Mouse (Mus musculus) ovary, postnatal 10 days (tissue): ENCODE data around the gene Spsb1.

Experiments used
- DNase-seq: peaks from one replicate; pipeline ENCODE4 v3.0.0; 2022; ENCODE audit warnings: low spot score

Gene Spsb1

DNA sequence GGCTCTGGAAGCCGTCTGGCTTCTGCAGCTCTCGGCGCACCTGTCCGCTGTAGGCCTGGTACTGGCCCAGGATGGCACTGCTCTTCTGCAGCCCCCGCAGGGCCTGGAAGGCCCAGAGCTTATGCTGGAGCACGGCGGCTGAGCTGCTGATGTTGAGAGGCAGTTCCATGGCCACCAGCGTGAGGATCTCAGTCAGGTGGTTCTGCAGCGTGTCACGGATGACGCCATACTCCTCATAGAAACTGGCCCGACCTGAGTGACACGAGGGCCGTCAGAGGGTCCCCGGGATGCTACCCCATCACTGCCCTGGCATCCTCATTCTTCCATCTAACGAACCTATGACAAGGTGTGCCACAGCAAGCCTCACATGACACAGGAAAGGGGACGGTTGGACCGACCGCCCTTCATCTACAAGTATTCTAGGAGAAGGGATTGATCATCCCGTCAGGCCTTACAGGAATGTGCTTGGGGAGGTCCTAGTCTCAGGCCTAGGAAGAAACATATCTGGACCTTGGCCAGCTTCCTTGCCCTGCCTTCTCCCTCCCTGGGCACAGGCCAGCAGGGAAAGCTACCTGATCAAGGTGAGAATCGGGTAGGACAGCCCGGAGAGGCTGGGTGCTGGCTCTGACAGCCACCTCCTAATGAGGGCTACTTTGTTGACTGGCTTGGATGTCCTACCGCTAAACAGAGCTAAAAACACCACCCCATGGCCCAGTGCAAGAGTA, 29.2 kb upstream of the Spsb1 start:
- DNase-seq: no peak

DNA sequence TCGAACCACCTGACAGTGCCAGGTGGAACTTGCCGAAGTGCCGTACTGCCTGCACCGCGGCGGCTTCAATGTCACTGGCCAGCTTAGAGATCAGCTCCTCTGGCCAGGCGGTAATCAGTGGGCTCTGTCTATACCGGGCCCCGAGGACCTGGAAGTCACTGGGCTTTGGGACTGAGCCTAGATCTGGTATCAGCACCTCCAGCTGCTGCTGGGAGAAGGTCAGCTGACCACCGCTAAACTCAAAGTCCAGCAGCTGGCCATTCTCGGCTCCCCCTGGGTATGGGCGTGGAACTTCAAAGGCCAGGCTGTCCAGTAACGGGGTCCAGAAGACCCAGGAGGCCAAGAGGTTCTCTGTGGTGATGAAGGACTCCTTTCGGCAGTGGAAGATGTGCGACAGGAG, 27.3 kb upstream of the Spsb1 start:
- DNase-seq: no peak

DNA sequence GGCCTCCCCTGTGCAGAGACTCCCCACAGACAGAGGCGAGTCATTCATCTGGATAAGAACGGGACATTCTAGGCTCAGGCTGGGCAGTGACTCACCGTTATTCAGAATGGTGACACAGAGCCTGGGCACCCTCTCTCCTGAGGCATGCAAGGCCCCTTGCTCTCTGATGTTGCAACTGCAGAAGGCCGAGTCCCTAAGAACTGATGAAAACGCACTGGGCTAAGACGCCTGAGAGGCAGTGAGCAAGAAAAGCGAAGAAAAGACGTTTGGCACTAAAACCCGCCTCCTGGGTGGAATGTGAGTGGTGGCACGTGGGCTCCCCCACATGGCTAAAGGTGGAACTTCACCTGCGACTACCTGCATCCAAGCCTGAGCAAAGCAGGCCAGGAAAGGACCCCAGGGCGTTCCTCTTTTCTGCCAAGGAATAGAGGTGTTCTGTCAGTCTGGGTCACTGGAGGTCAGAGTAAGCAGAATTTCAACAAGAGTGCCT, 25.0 kb upstream of the Spsb1 start:
- DNase-seq: peak; percentile 58

DNA sequence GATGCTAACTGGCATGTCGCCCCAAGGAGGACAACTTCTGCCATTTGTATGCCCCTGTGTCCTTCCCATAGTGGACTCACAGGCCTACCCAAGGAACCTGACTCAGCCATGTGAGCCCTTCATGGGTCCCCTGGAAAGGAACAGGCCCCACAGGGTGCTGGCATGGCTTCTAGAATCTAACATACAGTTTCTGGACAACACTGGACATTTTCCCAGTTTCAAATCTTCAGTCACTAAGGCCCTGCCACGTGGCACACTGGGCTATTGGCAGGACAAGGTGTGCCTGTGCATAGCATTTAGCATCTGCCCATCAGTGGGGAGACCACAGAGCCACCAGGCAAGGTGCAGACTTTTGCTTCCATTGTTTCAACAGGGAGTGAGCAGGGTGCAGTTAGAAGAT, 24.0 kb upstream of the Spsb1 start:
- DNase-seq: no peak

DNA sequence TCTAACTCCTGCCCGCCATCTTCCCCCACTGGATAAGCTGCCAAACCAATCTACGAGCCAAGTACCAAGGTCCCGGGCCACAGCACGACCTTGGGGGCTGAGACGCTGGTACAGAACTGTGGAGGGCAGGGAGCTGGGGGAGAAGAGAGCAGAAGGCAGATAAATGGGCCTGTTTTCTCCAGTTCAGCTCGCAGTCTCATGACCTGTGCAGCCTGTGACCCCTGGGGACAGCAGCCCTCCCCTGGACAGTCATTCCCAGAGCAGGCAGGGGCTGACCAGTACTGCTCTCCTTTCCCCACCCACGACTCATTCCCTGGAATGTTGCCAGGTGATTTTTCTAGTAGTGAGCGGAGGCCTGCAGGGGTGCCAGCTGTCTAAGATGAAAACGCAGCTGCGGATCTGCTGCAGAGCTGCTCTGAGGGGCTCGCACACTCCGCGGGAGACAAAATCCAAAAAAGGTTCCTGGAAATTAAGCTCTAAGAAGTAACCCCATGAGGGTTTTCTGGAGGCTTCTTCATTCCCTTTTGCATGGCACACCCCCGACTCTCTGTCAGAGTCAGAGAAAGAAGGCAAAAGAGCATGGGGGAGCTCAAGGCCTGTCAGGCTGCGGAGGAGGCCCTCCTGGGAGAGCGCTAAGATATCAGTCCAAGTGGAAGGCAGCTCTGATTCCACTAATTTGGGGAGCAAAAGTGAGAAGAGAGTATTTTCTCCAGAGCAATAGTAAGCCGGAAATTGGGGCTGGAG, 23.1 kb upstream of the Spsb1 start:
- no peak for DNase-seq

DNA sequence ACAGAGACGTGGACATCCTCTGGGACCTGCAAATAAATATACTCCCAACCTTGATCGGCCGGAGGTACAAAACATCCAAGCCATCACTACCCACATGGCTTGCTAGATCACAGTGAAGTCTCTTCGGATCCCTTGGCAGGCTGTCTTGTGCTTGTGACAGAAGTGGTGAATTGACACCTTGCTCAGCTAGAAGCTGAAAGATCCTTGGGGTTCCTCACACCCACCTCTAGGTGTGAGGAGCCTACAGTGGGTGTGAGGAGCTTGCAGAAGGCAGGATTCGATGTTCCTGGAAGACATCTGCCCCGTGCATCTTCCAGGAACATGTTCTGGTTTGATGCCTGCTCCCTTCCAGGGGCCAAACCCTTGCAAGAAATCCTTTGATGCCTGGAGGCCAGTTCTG, 22.3 kb upstream of the Spsb1 start:
- no peak for DNase-seq

DNA sequence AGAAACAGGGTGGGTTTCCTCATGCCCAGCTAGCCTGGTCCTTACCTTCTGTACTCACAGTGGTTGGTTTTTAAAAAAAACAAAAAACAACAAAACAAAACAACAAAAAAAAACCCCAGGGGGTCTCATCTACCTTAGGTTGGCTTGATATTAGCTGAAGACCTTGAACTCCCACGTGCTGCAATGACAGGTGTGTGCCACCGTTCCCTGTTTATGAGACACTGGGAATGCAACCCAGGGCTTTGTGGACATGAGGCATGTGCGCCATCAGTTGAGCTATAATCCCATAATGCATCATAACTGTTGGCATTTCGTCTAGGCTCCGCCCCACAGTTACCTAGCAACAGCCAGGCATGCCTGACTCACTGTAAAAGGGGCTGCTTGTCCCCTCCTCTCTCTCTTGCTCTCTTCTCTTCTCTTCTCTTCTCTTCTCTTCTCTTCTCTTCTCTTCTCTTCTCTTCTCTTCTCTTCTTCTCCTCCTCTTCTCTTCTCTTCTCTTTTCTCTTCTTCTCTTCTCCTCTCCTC, 20.9 kb upstream of the Spsb1 start:
- no peak for DNase-seq

DNA sequence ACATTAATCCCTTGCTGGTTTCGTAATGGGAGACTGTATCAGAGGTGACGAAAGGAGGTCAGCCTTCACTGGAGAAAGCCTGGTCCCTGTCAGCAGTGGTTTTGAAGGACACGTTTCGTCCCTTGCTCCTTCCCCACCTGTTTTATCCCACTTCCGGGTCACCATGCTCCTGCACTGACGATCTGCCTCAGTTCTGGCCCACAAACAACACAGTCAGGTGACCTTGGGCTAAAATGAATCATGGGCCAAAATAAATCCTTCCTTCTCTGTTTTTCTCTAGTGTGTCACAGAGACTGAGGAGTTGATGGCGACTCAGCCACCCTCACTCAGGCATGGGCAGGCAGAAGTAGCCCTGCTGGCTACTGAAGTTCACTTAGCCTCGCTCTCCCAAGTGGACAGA, 20.4 kb upstream of the Spsb1 start:
- DNase-seq: no peak

DNA sequence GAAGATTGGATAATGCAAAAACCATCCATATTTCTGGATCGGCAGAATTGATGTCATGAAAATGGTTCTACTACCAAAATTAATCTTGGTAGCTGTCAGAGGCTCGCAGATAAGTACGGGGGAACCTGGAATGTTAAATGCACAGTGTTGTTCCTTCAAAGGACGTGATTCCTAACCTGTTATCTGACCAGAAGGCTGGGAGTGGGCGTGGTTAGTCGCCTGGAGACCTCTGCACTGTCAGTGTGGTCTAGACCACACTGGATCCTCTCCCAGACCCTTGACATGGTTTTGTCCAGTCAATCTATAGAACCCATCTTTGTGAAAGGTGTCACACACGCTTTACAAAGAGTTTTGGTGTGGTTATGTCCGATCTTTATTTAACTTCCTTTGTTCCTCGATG, 16.6 kb upstream of the Spsb1 start:
- no peak for DNase-seq

DNA sequence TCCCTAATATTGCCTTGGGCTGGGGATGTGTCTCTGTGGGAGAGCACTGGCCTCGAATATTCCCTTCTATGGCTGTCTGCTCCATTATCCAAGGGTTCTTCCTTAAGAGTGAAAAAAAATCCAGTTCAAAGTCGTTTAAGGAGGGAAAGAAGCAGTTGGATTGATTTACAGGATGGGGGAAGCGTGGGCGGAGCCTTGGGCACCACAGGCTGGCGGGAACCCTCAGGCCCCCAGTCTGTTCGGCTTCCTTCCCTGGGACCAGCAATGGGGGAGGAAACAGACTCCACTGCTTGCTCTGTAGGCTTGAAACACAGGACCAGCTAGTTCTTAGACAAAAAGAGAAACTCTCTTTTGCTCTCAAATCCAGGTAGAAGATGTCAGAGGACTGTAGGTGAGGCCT, 13.7 kb upstream of the Spsb1 start:
- DNase-seq: no peak

DNA sequence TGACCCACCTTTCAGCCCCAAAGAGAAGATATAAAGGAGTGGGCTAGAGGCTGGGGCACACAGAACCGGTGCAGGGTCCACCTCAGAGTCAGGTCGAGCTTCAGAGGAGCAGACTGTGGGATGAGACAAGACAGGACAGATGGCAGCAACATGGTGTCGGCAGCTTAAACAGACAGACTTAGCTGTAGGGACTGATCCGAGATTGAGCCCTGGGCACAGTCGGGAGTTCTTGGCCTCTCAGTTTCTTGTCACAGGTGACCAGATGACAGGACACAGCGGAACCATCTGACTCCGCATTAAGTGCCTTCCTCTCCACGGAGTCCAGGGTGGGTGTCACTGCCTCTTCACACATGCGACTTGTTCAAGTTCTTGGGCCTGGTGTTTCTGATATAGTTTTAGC, 12.1 kb upstream of the Spsb1 start:
- DNase-seq: no peak

DNA sequence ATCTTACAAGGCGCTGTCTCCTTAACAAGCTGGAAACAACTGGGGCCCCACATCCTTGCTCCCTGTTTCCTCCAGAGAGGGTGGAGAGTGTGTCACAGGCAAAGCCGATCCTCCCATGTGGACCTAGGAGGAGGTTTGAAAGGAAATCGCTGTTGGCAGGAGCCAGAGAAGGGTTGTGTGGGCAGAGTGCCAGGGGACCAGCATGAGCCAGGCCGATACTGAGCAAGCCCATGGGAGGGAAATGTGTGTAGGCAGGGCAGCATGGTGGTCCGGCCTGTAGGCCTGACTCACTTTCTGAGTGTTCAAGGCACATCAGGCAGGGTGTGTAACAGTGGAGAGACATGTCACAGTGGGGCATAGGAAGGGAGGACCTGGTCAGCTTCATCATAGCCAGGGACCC, 11.4 kb upstream of the Spsb1 start:
- DNase-seq: no peak

DNA sequence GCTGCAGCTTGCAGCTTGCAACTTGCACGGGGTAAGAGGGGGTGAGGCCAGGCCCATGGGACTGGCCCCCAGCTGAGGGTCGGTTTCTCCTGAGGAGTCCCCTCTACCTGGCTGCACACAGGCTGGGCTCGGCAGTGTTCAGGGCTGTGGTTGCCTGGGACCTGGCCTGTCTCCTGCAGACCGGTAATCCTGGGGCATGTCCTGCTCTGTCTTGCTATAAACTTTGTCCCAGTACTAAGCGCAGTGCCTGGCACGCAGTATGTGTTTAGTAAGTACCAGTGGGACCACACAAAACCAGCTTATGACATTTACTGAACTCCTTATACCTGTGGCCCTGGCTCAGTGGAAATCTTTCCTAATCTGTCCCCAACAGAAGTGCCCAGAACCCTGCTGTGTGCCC, 10.8 kb upstream of the Spsb1 start:
- DNase-seq: no peak

DNA sequence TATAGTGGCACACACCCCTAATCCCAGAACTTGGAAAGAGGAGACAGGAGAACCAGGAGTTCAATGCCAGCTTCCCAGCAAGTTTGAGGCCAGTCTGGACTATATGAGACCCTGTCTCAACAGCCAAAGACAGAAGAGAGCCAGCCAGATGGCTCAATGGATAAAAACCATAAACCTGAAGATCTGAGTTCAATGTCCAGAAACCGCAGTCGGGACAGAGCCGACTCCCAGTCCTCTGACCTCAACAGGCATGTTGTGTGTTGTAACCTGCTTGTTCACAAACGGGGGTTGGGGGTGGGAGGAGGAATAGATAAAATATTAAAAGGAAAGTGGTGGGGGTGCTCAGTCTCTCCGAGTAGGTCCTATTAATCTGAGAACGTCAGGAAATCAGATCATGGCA, 10.4 kb upstream of the Spsb1 start:
- DNase-seq: no peak

DNA sequence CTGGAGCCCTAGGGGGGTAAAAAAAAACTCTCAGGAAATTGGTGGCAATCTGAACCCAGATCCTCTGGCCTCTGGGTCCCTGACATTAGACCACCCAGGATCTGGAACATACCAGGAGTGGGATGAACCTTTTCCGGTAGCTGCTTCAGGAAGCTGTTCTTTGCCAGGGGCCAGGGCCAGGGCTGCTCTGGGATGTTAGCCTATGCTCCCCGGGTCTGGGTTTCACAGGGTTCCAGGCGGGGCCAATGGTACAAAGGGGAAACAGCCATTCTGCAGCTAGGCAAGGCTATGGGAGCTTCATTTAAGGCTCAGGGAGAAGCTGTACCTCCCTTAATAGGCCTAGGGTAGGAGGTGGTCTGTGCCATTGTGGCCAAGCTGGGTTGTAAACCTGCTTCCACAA, 9.9 kb upstream of the Spsb1 start:
- no peak for DNase-seq

DNA sequence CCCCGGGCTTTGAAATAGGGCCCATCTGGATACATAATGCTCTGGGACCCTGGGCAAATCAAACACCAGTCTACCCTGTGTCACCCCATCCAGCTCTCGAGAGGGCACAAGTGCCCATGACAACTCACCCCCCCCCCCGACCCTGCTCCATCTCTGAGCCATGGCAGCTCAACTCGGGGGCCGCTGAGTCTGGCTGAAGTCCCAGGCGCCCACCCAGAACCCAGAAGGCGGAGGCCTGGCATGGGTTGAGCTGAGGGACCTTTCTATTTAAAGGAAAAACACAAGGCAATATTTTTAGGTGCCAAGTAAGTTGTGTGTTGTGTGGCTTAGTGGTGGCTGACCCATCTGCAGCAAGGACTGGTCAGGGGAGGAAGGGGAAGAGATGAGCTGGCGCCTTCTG, 9.4 kb upstream of the Spsb1 start:
- DNase-seq: no peak

DNA sequence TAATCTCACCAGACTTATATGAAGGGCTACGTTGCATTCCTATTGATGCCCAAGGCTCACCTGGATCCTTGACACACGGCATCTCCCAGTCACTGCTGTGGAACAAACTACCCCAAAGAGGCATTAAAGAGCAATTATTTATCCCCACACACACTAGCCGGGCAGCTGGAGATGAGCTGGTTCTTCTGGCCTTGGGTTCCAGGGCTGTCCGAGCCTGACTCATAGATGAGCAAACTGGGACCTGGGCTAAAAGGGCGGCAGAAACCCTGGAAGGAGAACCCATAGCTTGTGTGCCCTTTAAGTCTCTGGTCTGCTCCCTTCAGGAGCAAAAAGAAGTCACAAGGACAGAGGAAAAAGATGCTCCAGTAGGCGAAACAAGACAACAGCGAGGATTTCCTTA, 5.5 kb upstream of the Spsb1 start:
- DNase-seq: no peak

DNA sequence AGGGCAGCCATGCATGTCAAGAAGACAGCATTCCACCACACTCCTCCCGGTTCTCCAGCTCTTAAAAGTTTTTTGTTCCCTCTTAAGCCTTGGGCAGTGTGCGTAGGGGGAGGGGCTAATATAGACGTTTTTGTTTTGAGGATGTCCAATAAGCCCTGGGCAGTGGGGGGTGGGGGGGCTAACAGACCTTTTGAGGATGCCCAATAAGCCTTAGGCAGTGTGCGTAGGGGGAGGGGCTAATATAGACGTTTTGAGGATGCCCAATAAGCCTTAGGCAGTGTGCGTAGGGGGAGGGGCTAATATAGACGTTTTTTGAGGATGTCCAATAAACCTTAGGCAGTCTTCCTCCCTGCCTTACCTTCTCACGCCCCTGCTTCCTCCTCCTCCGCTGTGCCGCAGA, 5.0 kb upstream of the Spsb1 start:
- no peak for DNase-seq

DNA sequence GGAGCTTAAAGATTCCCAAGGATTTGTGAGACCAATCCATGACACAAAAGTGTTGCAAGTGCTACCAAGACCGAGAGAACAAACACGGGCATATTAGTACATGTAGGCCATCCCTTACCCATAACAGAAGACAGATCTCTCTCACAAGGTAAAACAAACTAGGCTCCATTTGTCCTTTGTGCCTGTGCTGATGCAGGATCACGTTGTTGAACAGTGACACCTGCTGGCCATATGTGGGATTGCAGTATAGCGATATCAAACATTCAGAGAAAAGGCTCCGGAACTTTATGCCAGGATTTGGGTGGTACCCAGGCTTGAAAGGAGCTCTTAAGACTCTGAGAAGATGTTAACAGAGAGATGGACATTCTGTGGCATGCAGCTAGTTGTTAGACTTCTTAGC, 3.7 kb upstream of the Spsb1 start:
- peak; percentile 68 for DNase-seq

DNA sequence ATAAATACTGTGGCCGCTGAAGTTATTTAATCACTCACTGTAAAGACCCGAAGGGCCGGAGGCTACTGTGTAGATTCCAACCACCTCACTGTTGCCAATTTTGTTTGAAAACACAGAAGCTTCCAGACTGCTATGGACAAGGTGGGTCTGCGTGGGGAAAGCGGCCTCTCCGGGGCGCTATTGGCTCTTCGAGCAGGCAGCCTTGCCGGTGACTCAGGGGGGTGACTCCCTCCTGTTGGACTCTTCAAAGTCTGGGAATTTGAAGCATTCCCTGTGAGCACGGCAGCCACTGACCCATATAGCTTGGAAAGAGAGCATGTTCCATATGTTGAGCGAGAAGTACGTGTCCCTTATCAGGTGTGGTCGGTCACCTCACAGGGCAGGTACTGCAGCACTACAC, 1.2 kb upstream of the Spsb1 start:
- DNase-seq: no peak

DNA sequence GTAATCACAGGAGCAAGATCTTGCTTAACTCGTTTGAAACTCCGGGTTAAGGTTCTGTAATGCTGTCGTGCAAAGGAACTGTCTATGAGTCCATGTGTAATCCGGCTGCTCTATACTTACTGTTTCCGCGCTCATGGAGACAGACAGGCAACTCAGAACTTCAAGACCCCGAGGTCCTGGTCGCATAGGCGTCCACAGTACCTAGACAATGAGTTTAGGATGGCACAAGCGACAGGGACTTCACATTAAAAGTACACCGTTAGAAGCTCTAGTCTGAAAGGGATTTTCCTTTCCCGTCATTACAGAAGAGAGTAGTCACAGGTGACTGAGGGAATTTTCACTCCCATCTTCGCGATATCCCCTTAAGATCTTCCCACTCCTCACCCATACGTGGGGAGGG, 788 bp upstream of the Spsb1 start:
- no peak for DNase-seq

DNA sequence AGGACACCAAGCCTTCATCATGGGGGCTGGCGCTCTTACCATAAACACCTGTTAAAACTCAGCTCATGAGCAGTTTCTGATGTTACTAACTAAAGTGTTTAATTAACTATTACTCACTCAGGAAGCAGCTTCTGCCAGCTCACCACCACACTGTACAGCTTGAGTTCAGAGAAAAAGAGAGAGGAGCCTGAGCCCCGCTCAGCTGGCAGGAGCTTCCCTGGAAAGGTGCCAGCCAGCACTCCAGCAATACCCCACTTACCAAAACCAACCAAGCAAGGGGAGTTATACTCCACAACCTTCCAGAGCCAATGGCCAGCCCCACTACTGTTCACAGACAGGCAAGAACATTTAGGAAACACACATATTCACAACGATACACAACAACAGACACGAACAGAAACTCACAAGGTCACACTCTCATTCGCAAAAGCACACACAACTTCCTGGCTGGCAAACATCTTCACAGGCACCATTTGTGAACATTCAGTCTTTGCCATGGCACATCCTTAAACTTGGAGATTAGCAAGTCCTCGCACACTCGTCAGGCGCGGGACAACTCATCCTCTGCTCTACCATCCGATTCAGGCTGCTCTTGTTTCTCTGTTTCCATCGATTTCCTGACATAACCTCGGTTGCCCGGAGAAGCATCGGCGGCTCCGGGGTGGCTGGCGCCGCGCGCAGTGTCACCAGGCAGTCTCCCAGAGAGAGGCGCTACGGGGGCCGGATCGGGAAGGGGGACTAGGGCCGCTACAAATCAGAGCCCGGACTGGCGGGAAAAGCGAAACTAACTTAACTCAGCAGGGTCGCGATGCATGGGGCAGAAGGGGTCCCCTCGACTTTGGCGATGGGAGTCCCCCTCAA, 992 bp downstream of the Spsb1 start:
- no peak for DNase-seq

DNA sequence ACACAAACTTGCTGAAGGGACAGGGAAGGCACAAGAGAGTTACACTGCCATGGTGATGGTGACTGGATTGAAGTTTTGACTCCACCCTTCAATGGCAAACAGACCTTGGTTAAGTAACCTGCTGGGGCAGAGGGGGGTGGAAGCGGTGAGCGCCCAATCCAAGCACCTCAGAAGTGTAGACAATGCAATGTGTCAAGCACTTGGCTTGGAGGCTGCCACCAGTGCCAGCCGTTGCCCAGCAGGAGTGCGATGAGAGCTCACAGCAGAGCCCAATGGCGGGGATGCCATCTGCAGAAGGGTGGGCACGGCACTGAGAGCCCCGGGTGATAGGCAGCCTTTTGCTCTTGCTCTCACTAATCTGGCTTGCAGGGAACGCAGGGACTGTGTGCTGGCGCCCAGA, 2.6 kb downstream of the Spsb1 start:
- no peak for DNase-seq
